Mouse (Mus musculus) WW6 (cell line): ENCODE measurements around the gene Gm49394.

Experiments used
- DNase-seq: peaks from one replicate; pipeline ENCODE4 v3.0.0-alpha.2; 2013; ENCODE audit warnings: low read depth, low spot score

Gene Gm49394

GRCm38 (mm10) chr7:142659181-142659681 is 10.5 kb downstream of the Gm49394 start:
- no peak for DNase-seq

DNA sequence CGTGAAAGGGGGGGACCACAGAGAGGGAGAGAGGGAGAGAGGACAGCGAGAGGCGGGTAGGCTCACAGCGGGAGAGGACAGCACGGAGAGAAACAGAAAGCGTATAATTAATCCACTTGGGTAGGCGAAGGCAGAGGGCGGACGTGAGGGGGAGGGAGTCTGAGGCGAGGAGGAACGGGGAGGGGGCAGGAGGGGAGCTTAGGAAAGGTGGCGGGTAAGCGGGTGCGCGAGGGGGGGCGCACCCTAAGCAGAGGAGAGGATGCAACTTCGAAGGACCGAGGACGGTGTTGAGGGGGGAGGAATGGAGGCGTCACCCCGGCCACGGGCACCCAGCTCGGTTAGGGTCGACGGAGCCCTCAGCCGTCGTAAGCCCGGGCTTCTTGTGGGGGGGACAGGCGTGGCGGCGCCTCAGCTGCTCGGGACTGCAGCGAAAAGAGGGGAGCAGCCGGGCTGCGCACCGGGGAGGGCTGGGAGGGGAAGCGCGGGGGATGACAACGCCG is 11.0 kb downstream of the Gm49394 start:
- DNase-seq = no peak

- DNase-seq = no peak
Observed at GRCm38 (mm10) chr7:142657821-142658614, 11.7 kb downstream of the Gm49394 start.

- no peak for DNase-seq
Observed at GRCm38 (mm10) chr7:142657341-142657791, 12.4 kb downstream of the Gm49394 start.

GRCm38 (mm10) chr7:142656055-142656454 is 13.7 kb downstream of the Gm49394 start:
- no peak for DNase-seq

DNA sequence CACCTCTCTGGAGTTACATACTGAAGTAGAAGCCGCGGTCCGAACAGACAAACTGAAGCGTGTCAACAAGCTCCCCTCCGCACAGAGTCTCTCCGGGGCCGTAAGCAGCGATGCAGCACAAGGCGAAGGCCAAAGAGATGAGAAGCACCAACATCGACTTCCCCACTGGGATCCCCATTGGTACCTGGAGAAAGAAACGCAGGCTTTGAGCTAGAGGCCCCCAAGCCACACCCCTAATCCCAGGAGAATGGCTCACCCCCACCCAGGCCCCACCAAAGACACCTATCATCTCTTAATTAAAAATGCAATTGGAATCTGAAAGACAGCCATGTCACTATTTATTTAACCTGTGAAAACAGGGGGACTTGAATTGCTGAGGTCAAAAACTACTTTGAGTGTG is 14.1 kb downstream of the Gm49394 start:
- DNase-seq = no peak

DNA sequence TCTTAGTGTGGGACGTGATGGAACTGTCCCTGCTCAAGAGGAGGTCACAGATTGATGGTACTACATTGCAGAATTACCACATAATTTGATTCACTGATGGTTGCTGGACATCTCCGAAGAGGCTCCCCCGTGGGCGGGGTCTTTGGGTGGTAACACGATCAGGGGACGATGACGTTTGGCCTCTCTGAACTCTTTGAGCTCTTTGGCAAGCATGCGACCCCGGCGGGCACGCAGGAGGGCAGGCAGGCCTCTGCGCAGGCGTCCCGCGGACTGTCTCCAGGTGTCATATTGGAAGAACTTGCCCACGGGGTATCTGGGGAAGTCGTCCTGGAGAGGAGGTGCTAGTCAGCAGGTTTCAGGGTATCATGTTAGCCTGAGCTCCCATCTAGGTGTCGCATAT is 16.0 kb downstream of the Gm49394 start:
- no peak for DNase-seq

DNA sequence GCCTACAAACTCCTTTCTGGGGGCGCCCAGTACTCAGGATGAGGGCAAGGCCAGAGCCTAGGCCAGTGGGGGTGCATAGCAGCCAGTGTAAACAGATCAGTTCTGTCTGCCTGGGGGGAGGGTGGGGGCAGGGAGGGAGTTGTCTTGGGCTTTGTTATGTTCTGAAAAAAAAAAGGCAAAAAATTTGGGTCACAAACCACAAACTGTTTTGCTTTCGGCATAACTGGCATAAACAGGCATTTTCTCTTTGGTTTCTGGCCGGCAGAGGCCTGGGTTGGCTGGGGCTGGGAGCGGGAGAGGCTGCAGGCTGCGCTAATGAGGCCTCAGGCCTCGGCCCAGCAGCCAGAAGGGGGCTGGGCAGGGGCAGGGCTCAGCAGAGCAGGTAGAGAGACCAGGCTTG is 23.1 kb downstream of the Gm49394 start:
- no peak for DNase-seq

DNA sequence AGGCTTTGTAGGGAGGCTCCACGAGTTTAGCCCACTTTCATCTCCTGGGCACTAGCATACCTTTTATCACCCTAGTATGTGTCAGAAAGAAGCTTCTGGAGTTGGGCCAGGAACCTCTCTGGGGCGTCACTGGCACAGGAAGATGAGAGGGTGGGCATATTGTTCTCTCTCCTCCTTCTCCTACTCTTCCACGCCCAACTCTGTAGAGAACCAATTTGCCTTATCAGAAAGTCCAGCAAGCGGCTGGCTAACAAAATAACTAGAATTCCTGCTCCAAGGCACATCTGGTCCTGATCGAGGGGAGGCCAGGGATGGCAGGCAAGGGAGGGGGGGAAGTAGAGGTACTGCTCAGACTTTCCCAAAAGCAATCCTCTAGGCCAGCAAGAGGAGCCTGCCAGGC is 24.7 kb downstream of the Gm49394 start:
- DNase-seq = no peak

- no peak for DNase-seq
Observed at GRCm38 (mm10) chr7:142636178-142636577, 33.6 kb downstream of the Gm49394 start.

DNA sequence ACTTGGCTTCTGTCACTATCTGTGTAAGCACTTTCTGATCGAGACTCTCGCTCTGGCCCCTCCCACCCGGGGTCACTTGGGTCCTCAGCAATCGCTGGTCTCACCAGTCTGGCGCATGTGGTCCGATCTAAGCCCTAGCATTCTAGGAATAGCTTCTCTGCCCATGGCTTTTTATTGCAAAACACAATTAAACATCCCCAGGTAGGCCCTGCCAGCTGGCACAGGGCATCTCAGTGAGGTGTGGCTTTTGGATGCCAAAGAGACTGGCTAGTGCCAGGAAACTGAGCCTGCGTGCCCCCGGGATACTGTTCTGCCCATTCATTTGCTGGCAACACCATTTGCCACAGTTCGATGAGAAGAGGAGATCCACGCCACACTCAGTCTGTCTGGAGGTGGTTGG is 39.1 kb downstream of the Gm49394 start:
- DNase-seq = no peak

GRCm38 (mm10) chr7:142629806-142630205 is 39.9 kb downstream of the Gm49394 start:
- DNase-seq = no peak

GRCm38 (mm10) chr7:142622180-142622579 is 47.6 kb downstream of the Gm49394 start:
- DNase-seq = no peak

DNA sequence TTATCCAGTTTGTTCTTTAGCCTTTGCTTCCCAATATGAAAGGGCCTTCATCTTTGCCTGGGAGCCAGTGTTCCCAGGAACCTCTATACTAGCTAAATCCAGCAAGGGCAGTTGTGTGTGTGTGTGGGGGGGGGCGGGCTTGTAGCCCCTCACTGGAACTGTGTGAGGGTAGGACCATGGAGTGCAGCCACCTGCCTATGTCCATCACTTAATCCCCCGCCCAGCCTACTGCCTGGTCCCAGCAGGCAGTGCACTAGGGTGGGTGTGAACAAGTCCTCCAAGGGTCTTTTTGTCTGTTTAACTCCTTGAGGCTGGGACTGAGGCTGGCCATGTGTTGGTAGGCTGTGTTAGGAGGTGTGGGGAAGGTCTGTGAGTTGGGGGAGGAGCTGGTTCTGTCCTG is 56.7 kb downstream of the Gm49394 start:
- DNase-seq = no peak

DNA sequence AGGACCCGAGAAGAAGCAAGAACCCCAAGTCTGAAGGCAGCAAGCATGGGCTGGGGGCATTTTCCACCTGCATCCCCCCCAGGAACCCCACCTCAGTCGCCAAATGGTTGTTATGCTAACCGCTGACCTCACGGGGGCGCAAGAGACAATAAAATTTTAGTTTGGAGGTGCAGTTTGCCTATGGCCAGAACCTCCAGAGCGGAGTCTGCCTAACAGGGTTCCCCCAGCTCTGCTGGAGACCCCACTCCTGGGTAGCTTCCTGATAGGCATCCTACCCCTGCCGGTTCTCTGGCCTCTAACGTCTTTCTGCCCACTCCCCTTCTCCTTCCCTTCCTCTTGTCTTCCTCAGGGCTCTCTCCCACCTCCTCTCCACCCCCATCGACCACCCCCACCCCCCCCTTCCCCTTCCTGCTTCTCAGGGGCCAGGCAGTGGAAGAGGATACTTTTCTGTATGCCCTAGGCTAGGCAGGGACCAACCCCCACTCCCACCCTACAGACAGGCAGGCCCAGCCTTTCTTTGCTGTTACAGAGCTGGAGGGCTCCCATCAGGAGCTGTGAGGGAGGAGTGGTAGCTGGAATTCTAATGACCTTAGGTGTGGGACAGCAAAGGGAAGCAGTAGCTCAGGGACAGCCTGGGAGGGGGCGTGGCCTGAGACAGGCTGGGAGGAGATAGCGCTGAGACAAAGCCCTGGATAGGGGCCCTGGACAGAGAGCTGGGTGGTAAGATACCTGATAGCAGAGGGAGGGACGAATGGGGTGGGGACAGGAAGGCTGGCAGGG is 58.9 kb downstream of the Gm49394 start:
- peak; percentile 75 for DNase-seq

DNA sequence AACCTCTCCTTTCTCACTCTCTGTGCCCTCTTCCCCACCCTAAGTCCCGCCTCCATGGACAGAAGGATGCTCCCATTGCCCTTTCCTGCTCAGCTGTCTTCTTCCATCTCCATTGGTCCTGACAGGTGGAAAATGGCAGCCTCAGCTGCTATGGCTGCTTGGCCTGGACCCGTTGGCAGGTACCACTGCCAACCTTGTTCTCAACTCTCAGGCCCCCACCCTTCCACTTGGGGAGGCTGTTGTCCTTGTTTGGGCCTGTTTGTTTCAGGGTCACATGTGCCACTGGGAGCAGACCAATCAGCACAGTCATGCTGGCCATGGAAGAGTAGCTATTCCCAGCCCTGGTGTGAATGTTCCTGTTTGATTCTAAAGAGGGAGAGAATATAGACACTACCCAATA is 68.8 kb downstream of the Gm49394 start:
- no peak for DNase-seq
